Mouse (Mus musculus): Measurements from ENCODE around the gene Zfc3h1.

DNA sequence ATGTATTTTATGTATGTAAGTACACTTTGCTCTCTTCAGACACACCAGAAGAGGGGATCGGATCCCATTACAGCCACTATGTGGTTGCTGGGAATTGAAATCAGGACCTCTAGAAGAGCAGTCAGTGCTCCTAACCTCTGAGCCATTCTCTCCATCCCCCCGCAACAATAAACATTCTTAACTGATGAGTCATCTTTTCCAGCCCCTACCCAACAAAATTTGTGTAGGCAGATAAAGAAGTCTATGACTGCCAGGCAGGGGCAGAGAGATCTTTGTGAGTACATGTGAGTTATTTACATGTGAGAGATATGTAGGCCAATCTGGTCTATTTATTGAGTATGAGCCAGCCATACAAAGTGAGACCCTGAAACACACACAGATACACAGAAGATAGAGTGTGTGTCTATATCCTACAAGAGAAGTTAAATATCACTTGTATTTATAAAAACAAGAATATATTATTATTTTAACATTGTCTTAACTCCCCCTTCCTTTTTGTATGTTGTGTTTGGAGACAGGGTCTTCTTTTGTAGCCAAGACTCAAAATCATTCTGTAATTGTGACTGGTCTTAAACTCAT lies 3.2 kb upstream of the Zfc3h1 start:
- TF ChIP-seq POLR2A (IDR thresholded peaks at IDR 0.05; ENCODE audit: extremely low read depth, insufficient read depth, low read length) (no peak), CTCF (IDR thresholded peaks at IDR 0.05; ENCODE audit: extremely low read depth, insufficient read depth, low read length) (no peak)
